Mouse (Mus musculus) T-helper 1 cell (primary cell): Measurements from ENCODE around the gene Kcnc2.

Experiments
- in situ Hi-C: fragments of 300-600 bp; cut with MboI, MseI; formaldehyde crosslinking; loops from one replicate; pipeline ENCODE4 v1.15.1; 2025; ENCODE audit warnings: high pct_unique_total_duplicates

Gene Kcnc2

GRCm38 (mm10) chr10:112394399-112394970, 123.6 kb downstream of the Kcnc2 start:
- in situ Hi-C loops, result loop anchor here (10.0 kb wide), 1 partner anchor 1080 kb away; no protein-coding TSS in a partner anchor

- in situ Hi-C loops, result loop anchor here (10.0 kb wide), 1 partner anchor 1082 kb away; no protein-coding TSS in a partner anchor
These were observed 126.3 kb downstream of the Kcnc2 start for GRCm38 (mm10) chr10:112397194-112397593.

GRCm38 (mm10) chr10:112400591-112401404, 129.9 kb downstream of the Kcnc2 start:
- in situ Hi-C loops, result no loop called here

DNA sequence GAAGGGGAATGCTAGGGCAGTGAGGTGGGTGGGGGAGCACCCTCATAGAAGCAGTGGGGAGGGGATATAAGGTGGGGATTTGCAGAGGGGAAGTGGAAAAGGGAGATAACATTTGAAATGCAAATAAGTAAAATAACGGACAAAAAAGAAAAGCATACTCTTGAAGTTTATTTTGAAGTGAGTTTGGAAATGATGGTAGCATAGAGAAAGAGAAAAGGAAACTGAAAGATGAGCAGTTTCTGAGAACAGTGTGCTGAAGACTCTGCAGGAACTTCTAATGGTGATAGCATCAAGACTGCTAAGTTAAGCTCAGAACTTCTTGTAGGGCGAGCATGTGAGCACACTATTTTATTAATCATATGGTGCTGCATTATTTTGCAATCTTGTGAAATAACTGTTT, 138.6 kb downstream of the Kcnc2 start:
- in situ Hi-C loops, result no loop called here

DNA sequence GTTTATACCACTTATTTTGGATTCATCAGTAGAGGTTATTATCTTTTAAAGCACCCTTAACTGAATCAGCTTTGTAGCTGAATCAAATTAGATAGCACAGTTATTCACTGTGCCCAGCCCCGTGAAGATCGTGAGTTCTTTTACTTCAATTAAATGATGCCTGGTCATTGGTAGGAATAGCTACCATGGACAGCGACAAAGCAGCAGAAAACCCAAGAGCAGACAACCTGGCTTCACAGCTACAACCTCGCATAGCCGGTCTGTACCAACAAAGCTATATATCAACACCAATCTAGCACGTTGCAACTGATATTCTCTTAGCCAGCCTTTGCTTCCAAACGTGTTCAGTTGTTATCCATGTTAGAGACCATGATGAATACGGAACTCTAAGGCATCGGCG, 152.4 kb downstream of the Kcnc2 start:
- in situ Hi-C loops, result no loop called here

GRCm38 (mm10) chr10:112436950-112437349, 166.0 kb downstream of the Kcnc2 start:
- in situ Hi-C loops, result no loop called here

DNA sequence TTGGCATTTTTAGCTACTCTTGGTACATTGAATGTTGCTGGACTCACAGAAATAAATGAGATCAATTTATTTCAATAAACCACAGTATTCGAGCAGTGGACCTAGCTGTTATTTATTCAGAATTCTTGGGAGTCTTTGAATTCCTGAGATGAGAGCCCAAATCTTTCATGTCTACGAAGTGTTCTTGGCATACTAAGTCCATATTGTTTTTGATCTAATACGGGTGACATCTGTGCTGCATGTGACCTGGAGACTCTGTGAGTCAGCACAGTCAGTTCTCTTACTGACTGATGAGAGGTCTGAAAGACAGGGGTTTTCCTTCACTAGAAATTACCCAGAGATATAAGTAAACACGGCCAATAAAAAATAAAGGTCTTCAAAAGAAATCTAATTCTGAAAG, 173.7 kb downstream of the Kcnc2 start:
- in situ Hi-C loops, result no loop called here

GRCm38 (mm10) chr10:112450910-112451309, 180.0 kb downstream of the Kcnc2 start:
- in situ Hi-C loops, result no loop called here

GRCm38 (mm10) chr10:112468689-112469384, 197.9 kb downstream of the Kcnc2 start:
- in situ Hi-C loops, result no loop called here

DNA sequence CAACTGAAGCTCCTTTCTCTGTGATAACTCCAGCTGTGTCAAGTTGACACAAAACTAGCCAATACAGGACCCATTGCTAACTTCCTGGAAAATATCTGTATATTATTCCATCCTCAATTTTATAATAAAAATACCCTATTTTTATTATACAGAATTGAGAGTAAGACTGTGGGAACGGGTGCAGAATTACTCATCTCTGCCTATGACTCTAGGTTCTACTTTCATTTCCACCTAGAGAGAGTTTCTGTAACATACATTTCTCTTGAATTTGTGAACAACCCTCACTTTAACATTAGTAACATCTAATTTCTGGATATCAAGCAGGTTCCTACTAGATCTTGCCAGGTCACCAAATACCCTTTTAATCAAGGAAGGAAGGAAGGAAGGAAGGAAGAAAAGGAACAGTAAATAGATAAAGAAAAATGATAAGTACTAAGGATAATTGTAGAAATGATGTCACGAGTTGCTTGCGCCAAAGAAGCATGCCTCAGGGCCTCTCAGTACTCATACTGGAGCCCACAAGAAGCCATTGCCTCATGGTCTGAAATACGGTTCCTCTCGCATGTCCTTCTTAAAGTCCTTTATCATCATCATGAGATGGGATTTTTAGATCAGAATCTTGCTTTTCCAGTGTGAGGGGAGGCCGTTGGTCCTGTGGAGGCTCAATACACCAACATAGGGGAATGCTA, 203.3 kb downstream of the Kcnc2 start:
- in situ Hi-C loops, result no loop called here

DNA sequence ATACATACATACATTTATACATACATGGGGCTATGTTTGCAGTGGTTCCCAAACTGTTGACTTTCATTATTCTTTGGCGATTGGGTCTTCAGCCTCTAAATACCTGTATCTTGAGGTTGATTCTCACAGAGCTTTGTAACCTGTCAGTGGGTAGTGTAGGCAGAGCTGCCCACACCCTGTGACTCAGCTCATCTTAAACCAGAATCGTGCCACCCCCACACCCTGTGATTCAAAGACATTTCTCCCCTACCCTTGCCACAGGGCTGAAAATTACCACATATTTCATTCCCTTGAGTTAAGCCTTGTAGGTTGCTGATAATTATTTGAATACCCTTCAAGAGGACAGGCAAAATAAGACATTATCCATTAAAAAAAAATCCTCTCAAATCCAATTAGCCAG, 210.5 kb downstream of the Kcnc2 start:
- in situ Hi-C loops, result no loop called here

DNA sequence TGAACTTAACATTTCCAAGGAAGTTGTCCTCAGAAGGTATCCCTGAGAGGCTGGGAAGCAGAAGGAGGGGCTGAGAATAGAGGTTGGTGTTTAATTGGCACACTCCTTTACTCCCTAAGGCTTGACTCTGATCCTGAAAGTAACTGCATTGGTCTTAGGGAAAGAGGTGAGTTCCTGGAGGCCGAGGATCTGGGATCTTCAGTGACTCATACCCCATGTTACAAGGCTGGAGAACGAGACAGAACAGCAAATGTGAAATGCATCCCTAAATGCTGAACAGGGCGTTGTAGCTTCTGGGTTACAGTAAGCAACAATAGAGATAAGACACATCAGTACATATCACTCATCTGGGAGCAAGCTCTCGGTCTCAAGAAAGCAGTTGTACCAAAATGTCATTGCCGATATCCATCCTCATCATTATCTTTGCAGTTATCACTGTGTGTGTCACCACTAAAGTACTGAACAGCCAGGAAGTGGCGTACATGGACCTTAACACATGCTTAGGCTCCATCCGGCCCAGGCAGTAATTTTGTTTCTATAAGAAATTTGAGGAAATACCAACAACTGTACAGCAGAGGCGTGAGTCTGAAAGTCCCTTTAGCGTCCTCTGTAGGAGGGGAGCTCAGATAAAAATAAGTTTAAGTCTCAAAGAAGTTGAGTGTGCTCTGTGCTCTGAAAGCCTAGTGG, 211.1 kb downstream of the Kcnc2 start:
- in situ Hi-C loops, result no loop called here

DNA sequence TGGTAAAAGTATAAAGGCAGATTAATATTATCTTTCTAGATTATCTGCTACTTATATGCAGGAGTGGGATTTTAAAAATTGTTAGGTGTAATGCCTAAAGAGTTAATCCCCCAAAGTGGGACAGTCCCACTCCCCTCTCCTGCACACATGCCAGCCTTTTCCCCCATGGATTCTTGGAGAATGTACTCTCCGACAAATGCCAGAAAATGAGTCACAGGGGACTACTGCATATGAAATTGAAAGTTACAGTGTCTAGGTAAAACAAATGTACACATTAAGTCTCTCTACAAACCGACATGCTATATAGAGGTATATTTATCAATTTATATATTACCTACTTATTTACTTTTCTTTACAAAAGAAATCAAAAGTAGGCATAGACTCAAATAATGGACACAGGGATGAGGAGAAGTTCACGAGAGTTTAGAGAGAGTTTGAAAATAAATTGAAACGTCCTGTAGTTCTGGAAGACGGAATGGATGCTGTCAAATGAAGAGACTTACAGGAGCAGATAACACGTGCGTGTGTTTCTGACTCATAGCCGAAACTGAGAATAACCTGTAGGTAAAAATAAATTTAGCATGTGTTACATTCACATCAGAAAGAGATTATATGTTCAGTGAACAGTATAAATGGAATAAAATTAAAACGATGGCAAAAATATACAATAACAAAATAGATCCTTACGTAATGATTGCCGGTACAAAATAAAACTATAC, 213.6 kb downstream of the Kcnc2 start:
- in situ Hi-C loops, result no loop called here

- in situ Hi-C loops, result no loop called here
These were observed 214.9 kb downstream of the Kcnc2 start for GRCm38 (mm10) chr10:112485819-112486218.

- in situ Hi-C loops, result no loop called here
These were observed 217.8 kb downstream of the Kcnc2 start for GRCm38 (mm10) chr10:112488751-112489150.
